Mouse (Mus musculus): ENCODE data around the gene Pcdh7. TPM values are rescaled to one million over a fixed set of nuclear protein-coding genes. Genes with fewer than 3 reads are reported as not detected.

Gene Pcdh7
- polyA plus RNA-seq, 2 experiments: 12.5 to 13.7 TPM

GRCm38 (mm10) chr5:57821099-57821498 lies 103.3 kb downstream of the Pcdh7 start:
- 87% methylated on average over 8 of the region's 8 CpGs for WGBS
- no peak for DNase-seq (ENCODE audit: low spot score)

GRCm38 (mm10) chr5:57828437-57828836 lies 110.7 kb downstream of the Pcdh7 start:
- no peaks in the 10 kb centered on the region for H3K27me3 ChIP-seq (ENCODE audit: control insufficient read depth, insufficient read depth, low read length)
- no peak overlapping the region for H3K9ac ChIP-seq (ENCODE audit: low read depth, low read length, severe bottlenecking)
- no peak overlapping the region for H3K27ac ChIP-seq (replicated peaks; ENCODE audit: low read depth, low read length)
- WGBS: 96% methylated on average over 3 of the region's 3 CpGs
- no peak overlapping the region for H3K4me2 ChIP-seq (replicated peaks; ENCODE audit: low read depth, low read length, severe bottlenecking)
- TF ChIP-seq POLR2A (IDR thresholded peaks at IDR 0.05; ENCODE audit: borderline replicate concordance, extremely low read depth, insufficient read depth, insufficient read length): no peak
- H3K36me3 ChIP-seq (ENCODE audit: control insufficient read depth, insufficient read depth, low read length): no peaks in the 10 kb centered on the region
- DNase-seq (ENCODE audit: low spot score) (no peak), ATAC-seq (ENCODE audit: low FRiP score, low read depth) (no peak)
- H3K4me1 ChIP-seq (ENCODE audit: control insufficient read depth, insufficient read depth, low read length): no peaks in the 10 kb centered on the region
- H3K4me3 ChIP-seq (replicated peaks; ENCODE audit: low read length): no peak overlapping the region
- no peaks in the 10 kb centered on the region for H3K9me3 ChIP-seq (ENCODE audit: control insufficient read depth, low read length)

More at GRCm38 (mm10) chr5:57821099-57821498, 103.3 kb downstream of the Pcdh7 start:
- Histone ChIP-seq H3K4me2 (replicated peaks; ENCODE audit: low read depth, low read length, severe bottlenecking) (no peak overlapping the region), H3K9ac (ENCODE audit: low read depth, low read length, severe bottlenecking) (no peak overlapping the region), H3K4me1 (ENCODE audit: control insufficient read depth, insufficient read depth, low read length) (0 out of 2 replicates have a peak, but pooled peaks cover 3% of the 10 kb centered on the region), H3K27ac (replicated peaks; ENCODE audit: low read depth, low read length) (no peak overlapping the region), H3K36me3 (ENCODE audit: control insufficient read depth, insufficient read depth, low read length) (no peaks in the 10 kb centered on the region), H3K27me3 (ENCODE audit: control insufficient read depth, insufficient read depth, low read length) (no peaks in the 10 kb centered on the region), H3K4me3 (replicated peaks; ENCODE audit: low read length) (no peak overlapping the region), H3K9me3 (ENCODE audit: control insufficient read depth, low read length) (no peaks in the 10 kb centered on the region)
- no peak for ATAC-seq (ENCODE audit: low FRiP score, low read depth)
- no peak for TF ChIP-seq POLR2A (IDR thresholded peaks at IDR 0.05; ENCODE audit: borderline replicate concordance, extremely low read depth, insufficient read depth, insufficient read length)

GRCm38 (mm10) chr5:57837150-57837549 lies 119.4 kb downstream of the Pcdh7 start:
- no peak for DNase-seq (ENCODE audit: low spot score)
- no peak for TF ChIP-seq POLR2A (IDR thresholded peaks at IDR 0.05; ENCODE audit: borderline replicate concordance, extremely low read depth, insufficient read depth, insufficient read length)
- ATAC-seq (ENCODE audit: low FRiP score, low read depth): no peak
- Histone ChIP-seq H3K9ac (ENCODE audit: low read depth, low read length, severe bottlenecking) (no peak overlapping the region), H3K4me1 (ENCODE audit: control insufficient read depth, insufficient read depth, low read length) (no peaks in the 10 kb centered on the region), H3K27ac (replicated peaks; ENCODE audit: low read depth, low read length) (no peak overlapping the region), H3K9me3 (ENCODE audit: control insufficient read depth, low read length) (no peaks in the 10 kb centered on the region), H3K27me3 (ENCODE audit: control insufficient read depth, insufficient read depth, low read length) (no peaks in the 10 kb centered on the region), H3K4me3 (replicated peaks; ENCODE audit: low read length) (no peak overlapping the region), H3K36me3 (ENCODE audit: control insufficient read depth, insufficient read depth, low read length) (no peaks in the 10 kb centered on the region), H3K4me2 (replicated peaks; ENCODE audit: low read depth, low read length, severe bottlenecking) (no peak overlapping the region)
- 48% methylated on average over 2 of the region's 2 CpGs for WGBS

GRCm38 (mm10) chr5:57841357-57842119 lies 123.8 kb downstream of the Pcdh7 start:
- H3K4me3 ChIP-seq (replicated peaks; ENCODE audit: low read length): no peak overlapping the region
- no peak overlapping the region for H3K9ac ChIP-seq (ENCODE audit: low read depth, low read length, severe bottlenecking)
- no peak overlapping the region for H3K4me2 ChIP-seq (replicated peaks; ENCODE audit: low read depth, low read length, severe bottlenecking)
- no peaks in the 10 kb centered on the region for H3K27me3 ChIP-seq (ENCODE audit: control insufficient read depth, insufficient read depth, low read length)
- H3K27ac ChIP-seq (replicated peaks; ENCODE audit: low read depth, low read length): no peak overlapping the region
- no peaks in the 10 kb centered on the region for H3K4me1 ChIP-seq (ENCODE audit: control insufficient read depth, insufficient read depth, low read length)
- no peak for DNase-seq (ENCODE audit: low spot score)
- 49% methylated on average over 5 of the region's 5 CpGs for WGBS
- H3K9me3 ChIP-seq (ENCODE audit: control insufficient read depth, low read length): no peaks in the 10 kb centered on the region
- no peak for TF ChIP-seq POLR2A (IDR thresholded peaks at IDR 0.05; ENCODE audit: borderline replicate concordance, extremely low read depth, insufficient read depth, insufficient read length)
- H3K36me3 ChIP-seq (ENCODE audit: control insufficient read depth, insufficient read depth, low read length): no peaks in the 10 kb centered on the region
- no peak for ATAC-seq (ENCODE audit: low FRiP score, low read depth)

- Histone ChIP-seq H3K9ac (ENCODE audit: low read depth, low read length, severe bottlenecking) (no peak overlapping the region), H3K4me3 (replicated peaks; ENCODE audit: low read length) (no peak overlapping the region), H3K36me3 (ENCODE audit: control insufficient read depth, insufficient read depth, low read length) (no peaks in the 10 kb centered on the region), H3K4me1 (ENCODE audit: control insufficient read depth, insufficient read depth, low read length) (no peaks in the 10 kb centered on the region), H3K27ac (replicated peaks; ENCODE audit: low read depth, low read length) (no peak overlapping the region), H3K4me2 (replicated peaks; ENCODE audit: low read depth, low read length, severe bottlenecking) (no peak overlapping the region), H3K9me3 (ENCODE audit: control insufficient read depth, low read length) (no peaks in the 10 kb centered on the region), H3K27me3 (ENCODE audit: control insufficient read depth, insufficient read depth, low read length) (no peaks in the 10 kb centered on the region)
- WGBS: 46% methylated on average over 3 of the region's 3 CpGs
- TF ChIP-seq POLR2A (IDR thresholded peaks at IDR 0.05; ENCODE audit: borderline replicate concordance, extremely low read depth, insufficient read depth, insufficient read length): no peak
- no peak for ATAC-seq (ENCODE audit: low FRiP score, low read depth)
- DNase-seq (ENCODE audit: low spot score): no peak
These were observed 129.7 kb downstream of the Pcdh7 start for GRCm38 (mm10) chr5:57847500-57847899.

Data from limb, embryonic 14.5 days (tissue).